Mouse (Mus musculus): ENCODE measurements around the gene Slc35f4.

The Slc35f4 gene

DNA sequence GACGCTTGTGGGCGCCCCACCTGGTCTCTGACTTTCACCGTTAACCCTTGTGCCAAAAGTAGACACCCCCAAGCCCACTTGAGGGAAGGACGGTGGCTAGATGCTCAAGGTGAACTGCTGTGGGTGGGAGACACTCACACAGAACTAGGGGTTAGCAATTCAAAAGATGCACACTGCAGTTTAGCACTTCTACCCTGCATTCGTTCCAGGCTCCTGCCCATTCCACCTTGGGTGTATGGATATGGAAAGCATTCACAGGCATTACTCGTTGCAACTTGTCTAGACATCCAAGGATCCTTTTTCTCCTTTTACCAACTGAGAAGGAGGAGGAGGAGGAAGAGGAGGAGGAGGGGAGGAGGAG is at the start of gene Slc35f4:
Slc35f4 (minus strand) TSS at position 116 of the 361 bp plus-strand sequence.
- no peak for DNase-seq

DNA sequence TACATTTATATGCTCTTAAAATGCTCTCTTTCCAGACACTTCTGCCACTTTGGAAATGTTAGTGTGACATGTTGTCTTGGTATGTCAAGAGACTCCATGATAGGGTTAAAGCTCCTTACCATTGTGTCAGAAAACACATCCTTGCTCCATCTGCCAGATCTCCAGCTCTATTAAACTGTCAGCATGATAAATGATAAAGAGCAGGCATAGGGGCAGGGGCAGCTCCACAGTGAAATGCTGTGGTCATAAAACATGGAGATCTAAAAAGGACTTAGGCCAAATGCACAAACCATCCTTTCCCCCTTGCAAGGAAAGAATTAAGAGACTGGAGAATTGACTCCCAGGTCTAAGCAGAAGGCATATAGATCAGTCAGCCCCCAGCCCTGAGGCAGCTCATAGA is 42.5 kb upstream of the Slc35f4 start:
- DNase-seq: no peak

DNA sequence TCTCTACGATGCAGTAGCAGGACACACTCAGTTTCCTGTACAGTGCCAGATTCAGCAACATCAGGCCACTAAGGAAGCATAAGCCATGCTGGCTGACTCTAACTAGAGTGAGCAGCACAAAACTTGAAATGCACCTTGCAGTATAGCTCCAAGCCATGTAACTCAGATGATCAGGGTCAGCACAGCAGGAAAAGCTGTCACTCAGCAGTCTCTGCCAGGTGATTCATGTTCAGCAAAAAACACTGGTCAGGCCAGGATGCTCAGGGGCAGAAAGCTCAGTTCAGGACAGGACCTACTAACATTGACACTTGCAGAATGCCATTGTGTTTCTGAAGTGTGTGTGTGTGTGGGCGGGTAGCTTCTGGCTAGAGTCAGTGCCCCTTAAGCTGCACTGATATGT is 34.9 kb upstream of the Slc35f4 start:
- DNase-seq: peak; percentile 10

- DNase-seq: no peak
Measured at GRCm38 (mm10) chr14:49540104-49540503, 14.3 kb upstream of the Slc35f4 start.

DNA sequence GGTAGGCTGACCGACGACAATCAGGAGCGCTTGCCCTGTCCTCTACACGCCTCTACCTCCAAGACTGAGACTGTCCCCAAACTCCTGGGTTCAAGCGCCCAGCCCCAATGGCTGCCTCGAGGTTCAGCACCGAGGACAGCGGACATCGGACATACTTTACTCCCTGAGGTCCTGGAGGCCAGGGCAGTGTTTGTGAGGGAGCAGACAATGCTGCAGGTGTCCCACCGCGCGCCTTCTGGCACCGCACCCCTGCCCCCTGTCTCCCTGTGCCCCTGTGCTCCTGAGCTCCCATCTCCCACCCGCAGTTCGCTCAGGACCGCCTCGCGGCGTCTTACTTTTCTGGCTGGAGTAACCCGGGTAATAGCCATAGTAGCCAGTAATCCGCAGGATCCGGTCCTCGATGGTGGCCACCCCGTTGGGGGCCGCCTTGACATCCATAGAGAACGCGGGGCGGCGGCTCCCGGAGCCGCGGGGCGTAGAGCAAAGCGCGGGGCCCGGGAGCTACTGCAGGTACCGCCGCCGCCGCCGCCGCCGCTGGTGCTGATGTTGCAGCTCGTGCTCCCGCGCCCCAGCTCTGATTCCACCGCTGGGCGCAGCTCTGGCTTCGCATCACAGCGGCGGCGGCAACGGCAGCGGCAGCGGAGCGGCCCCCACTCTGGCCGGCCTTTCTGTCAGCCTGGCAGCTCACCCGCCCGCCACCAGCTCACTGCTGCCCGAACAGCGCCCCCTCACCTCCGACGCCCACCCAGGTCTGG is 493 bp downstream of the Slc35f4 start:
- peak; percentile 20 for DNase-seq

- no peak for DNase-seq
Measured at GRCm38 (mm10) chr14:49524665-49525064, 1.2 kb downstream of the Slc35f4 start.

GRCm38 (mm10) chr14:49515096-49515665 is 10.7 kb downstream of the Slc35f4 start:
- no peak for DNase-seq

GRCm38 (mm10) chr14:49514137-49514536 is 11.7 kb downstream of the Slc35f4 start:
- DNase-seq: no peak

DNA sequence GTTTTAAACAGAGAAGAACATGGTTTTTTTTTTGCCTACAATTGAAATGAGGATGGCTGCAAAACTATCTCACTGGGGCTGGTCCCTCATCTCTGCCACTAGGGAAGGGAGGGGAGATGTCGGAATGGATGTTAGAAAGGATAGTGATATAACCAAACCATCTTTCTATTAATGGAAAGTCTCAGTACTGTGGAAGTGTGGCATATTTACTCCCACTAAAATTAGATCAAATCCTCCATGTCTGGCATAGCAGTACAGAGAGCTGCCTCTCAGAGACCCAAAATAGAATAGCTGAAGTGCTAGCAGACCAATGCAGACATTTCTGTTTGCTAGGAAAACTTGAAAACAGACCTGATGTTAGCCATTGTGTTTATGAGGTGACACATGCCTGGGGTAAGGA is 30.7 kb downstream of the Slc35f4 start:
- DNase-seq: no peak

- DNase-seq: peak; percentile 71
Measured at GRCm38 (mm10) chr14:49493793-49494192, 32.1 kb downstream of the Slc35f4 start.

DNA sequence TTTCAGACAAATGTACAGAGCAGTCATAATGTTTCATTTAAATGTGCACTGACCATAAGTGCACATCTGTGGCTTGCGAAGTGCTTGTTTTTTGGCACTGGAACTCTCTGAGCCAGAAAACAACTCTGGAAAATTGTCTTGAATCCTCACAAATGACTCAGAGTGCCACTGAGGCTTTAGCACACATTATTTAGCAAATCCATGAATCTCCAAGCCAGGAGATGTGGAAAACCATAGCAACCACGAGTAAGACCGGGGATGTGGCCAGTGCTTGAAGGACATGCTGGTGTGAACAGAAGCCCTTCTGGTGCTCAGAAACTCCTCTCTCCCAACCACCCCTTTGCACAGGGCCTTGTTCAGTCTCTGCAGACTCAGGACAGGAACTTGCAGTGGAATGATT is 33.3 kb downstream of the Slc35f4 start:
- no peak for DNase-seq

GRCm38 (mm10) chr14:49476602-49477001 is 49.2 kb downstream of the Slc35f4 start:
- DNase-seq: no peak

- no peak for DNase-seq
Measured at GRCm38 (mm10) chr14:49461761-49462160, 64.1 kb downstream of the Slc35f4 start.

DNA sequence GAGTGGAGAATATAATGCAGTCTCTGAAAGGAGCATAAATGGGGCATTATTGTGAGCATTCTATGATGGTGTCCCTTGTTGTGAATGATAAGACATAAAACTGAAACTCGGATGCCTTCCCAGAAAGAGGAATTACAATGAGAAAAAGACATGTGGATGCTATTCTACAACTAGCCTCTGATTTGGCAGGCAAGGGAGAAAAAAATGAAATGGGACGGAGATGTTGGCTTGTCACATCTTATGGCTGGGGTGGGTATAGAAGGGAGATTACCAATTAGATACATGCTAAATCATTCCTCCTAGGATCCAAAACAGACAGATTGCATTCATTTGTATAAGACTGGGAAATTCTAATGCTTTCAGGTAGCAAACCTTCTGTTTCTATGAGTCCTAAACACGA is 65.0 kb downstream of the Slc35f4 start:
- DNase-seq: no peak

GRCm38 (mm10) chr14:49454283-49454914 is 71.4 kb downstream of the Slc35f4 start:
- no peak for DNase-seq

- DNase-seq: no peak
Measured at GRCm38 (mm10) chr14:49453782-49454181, 72.1 kb downstream of the Slc35f4 start.

DNA sequence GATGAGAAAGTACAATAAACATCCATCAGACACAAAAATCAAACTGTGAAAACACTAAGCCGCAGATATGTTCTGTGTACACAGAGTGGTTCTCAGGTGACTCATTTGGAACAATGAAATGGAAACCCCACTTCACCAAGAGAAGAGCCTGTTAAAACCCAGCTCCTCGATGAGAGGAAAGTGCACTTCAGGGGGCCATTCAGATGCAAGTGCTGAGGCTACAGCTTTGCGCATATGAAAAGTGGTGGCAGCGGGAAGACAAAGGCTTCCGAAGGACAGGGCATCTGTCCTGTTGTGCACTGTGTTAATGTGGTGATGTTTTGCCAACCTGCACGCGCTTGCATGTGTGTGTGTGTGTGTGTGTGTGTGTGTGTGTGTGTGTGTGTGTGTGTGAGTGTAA is 78.2 kb downstream of the Slc35f4 start:
- DNase-seq: no peak

DNA sequence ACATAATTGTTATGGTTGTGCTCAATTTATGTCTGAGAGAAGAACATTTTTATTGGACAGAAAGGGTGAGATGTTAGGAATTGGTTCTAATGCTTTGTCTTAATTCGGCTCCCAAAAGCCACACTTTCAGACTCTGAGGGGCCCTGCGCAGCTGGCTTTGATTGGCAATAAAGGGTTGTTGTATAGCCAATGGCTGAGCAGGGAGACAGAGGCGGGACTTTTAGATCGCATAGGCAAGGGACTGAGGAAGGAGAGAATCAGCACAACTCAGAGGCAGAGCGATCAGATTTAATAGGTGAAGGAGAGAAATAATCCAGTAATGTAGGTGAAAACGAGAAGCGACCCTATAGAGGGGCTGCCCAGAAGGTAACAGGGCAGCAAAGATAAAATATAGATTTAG is 79.4 kb downstream of the Slc35f4 start:
- DNase-seq: no peak

GRCm38 (mm10) chr14:49436811-49437210 is 89.0 kb downstream of the Slc35f4 start:
- no peak for DNase-seq

DNA sequence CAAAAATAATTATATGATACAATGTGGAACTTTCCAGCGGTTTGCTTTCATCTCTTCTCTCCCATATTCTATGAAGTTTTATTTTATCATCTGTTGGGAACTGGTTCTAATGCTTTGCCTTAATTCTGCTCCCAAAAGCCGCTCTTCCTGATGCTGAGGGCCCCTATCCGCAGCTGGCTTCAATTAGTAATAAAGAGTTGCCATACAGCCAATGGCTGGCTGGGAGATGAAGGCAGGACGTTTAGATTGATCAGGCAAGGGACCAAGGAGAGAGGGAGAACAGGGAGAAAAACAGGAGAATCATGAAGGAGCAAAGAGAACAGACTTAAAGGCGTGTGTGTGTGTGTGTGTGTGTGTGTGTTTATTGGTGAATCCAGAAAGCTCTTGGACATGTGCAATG is 94.0 kb downstream of the Slc35f4 start:
- DNase-seq: no peak

GRCm38 (mm10) chr14:49392482-49392881 is 133.4 kb downstream of the Slc35f4 start:
- no peak for DNase-seq

- DNase-seq: no peak
Measured at GRCm38 (mm10) chr14:49362161-49362560, 163.7 kb downstream of the Slc35f4 start.

- DNase-seq: no peak
Measured at GRCm38 (mm10) chr14:49355561-49355960, 170.3 kb downstream of the Slc35f4 start.

- peak; percentile 40 for DNase-seq
Measured at GRCm38 (mm10) chr14:49348897-49349250, 177.0 kb downstream of the Slc35f4 start.

Data from cerebellum, adult 11-12 months (tissue).